Mouse (Mus musculus) frontal cortex, postnatal 36 days (tissue): ENCODE data around the gene Hcn2.

ENCODE experiments used
- DNase-seq, 2 experiments: peaks; one replicate each; pipeline ENCODE4 v3.0.0; 2022; ENCODE audit warnings: low spot score in 2 of 2

The Hcn2 gene

DNA sequence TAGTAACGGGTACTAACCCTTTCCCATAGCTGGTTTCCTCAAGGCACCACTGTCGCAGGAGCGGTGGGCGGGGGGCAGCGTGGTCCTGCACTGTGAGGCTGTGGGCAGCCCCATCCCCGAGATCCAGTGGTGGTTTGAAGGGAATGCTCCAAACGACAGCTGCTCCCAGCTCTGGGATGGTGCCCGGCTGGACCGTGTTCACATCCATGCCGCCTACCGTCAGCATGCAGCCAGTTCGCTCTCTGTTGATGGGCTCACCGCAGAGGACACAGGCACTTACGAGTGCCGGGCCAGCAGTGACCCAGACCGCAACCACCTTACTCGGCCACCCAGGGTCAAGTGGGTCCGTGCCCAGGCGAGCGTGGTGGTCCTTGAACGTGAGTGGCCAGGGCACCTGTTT is 7.8 kb upstream of the Hcn2 start:
- no peak for DNase-seq

DNA sequence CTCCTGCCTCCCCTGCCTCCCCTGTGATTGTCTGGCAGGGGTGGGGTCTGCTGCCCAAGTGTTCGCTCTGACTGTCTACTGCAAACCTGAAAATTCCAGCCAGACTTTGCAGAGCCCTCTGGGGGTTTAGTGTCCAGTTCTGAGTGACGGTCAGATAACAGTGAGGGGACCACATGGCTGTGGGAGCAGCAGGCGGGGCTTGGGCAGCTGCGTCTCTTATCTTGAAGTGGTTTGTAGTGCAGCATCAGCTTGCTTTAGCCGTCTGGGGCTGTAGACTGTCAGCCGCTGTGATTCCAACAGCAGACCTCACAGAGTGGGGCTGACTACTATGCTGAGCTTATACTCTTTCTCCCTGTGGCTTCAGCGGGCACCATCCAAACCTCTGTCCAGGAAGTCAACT is 7.1 kb upstream of the Hcn2 start:
- no peak for DNase-seq

- no peak for DNase-seq
Measured at GRCm38 (mm10) chr10:79712029-79712428, 4.4 kb upstream of the Hcn2 start.

- DNase-seq, result peak; percentile 80 to 84
Measured at GRCm38 (mm10) chr10:79712499-79713126, 3.8 kb upstream of the Hcn2 start.

- no peak for DNase-seq
Measured at GRCm38 (mm10) chr10:79713163-79713562, 3.3 kb upstream of the Hcn2 start.

DNA sequence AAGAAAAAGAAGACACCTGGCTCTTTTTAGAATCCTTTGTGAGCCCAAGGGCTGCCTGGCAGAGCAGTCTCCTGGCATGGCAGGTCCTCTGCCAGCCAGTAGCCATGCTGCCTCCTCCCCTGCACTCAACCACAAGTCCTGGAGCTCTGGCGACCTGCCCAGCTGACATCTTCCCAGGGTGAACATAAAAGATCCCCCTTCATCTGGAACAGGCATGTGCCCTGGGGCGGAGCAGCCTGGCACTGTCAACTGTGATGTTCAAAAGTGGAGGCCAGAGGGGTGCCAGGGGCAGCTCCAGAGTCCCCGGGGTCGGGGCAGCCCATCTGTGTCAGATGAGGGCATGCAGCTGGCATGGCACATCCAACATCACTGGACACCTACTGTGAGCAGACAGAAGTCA is 1.4 kb upstream of the Hcn2 start:
- DNase-seq, result no peak

- peak; percentile 54 to 64 for DNase-seq
Measured at GRCm38 (mm10) chr10:79716988-79717355, 538 bp downstream of the Hcn2 start.

GRCm38 (mm10) chr10:79717640-79718357 is 1.4 kb downstream of the Hcn2 start:
- DNase-seq, result no peak

DNA sequence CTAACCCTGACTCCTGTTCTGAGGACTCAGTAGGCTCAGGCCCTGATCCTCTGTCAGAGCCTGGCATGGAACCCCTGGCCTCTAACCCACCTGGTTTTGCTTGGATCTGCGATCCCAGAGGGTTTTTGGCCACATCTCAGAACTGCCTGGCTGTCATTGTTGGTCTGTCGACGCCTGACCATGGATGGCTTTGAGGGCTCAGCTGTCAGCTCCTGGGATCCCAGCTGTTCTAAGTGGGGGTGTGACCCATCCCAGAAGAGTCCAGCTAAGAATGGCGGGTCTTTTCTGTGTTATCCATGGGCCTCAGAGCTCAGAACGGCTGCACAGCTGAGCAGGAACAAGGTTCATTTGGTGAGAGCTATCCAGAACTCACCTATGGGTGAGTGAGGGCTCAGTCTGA is 4.7 kb downstream of the Hcn2 start:
- no peak for DNase-seq

DNA sequence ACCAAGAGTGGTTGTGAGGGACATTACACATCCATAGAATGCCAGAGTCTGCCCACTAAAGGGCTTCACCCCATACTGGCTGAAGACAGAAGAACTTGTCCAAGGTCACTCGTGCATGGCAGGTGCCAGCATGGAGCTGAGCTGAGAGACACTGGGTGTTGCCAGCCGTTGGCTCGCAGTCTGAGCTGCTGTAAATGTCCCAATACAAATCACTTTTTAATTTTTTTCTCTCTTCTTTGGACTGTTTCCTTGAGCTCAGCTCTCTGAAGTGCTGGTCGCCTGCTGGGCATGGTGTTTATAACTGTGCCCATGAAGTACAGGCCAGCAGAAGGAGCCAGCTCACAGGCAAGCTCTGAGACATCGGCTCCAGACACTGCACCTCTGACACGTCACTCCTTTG is 6.6 kb downstream of the Hcn2 start:
- DNase-seq, result no peak

DNA sequence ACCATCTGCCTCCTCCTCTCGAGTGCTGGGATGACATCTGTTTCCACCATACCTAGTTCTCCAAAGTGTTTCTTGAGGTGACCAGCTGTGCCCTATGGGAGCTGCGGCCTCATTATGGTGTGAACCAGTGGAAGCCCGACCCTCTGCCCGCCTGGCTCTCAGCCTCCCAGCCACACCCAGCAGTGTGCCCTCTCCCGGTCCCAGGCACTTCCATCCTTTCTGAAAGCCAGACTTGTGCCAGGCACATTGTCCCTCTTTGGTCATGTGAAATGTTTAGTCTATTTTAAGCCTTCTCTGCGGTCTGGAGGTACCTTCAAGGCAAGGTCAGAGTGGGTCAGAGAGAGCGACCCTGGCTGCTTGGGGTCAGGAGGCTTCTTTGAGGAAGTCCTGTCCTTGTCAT is 7.3 kb downstream of the Hcn2 start:
- no peak for DNase-seq

GRCm38 (mm10) chr10:79726090-79726489 is 9.7 kb downstream of the Hcn2 start:
- DNase-seq, result no peak

DNA sequence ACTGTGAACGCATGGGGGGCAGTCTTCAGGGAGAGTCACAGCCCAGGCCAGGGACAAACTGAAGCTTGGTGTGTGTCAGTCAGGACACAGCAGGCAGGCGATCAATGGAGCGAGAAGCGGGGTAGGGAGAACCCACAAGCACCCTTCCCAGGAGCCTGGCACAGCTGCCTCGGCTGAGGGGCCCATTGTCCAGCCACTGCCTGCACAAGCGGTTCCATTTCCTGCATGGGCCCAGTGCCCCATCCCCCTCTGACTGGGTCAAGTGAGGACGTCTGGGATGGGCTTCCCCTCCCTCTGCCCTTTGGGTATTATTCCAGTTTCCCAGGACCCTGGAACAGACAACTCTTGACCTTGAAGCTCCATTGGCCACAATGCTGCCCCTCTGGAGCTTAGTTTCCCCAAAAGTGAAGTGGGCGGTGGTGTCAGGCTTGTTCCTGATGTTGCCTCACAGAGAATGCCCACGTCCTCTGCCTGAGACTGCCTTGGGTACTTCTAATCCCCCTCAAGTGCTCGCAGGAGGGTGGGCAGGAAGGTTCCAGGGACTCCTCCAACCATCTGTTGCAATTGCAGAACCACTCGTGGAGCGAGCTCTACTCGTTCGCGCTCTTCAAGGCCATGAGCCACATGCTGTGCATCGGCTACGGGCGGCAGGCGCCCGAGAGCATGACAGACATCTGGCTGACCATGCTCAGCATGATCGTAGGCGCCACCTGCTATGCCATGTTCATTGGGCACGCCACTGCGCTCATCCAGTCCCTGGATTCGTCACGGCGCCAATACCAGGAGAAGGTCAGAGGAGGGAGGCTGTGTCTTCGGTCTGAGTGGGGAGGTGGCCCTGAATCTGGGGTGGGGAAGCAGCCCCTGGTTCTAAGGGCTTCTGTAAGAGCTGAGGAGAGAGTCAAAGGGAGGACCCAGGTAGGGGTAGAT is 12.2 kb downstream of the Hcn2 start:
- peak; percentile 58 to 69 for DNase-seq

- DNase-seq, result peak in 1 of 2 experiments; percentile 54
Measured at GRCm38 (mm10) chr10:79729357-79729965, 13.0 kb downstream of the Hcn2 start.

DNA sequence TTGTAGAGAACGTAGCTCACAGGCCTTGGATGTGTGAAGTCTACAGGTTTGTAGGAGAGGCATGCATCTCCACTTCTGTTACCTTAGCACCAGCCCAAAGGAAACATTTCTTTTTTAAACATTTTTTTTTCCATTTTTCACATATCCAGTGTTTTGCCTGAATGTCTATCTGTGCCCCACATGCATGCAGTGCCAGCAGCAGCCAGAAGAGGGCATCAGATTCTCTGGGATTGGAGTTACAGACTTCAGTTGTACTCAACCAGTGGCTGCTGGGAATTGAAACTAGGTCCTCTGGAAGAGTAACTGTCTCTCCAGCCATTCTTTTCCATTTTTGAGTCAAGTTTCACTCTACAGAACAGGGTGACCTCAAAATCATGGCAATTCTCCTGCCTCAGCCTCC is 16.1 kb downstream of the Hcn2 start:
- no peak for DNase-seq

- no peak for DNase-seq
Measured at GRCm38 (mm10) chr10:79733847-79734246, 17.4 kb downstream of the Hcn2 start.

DNA sequence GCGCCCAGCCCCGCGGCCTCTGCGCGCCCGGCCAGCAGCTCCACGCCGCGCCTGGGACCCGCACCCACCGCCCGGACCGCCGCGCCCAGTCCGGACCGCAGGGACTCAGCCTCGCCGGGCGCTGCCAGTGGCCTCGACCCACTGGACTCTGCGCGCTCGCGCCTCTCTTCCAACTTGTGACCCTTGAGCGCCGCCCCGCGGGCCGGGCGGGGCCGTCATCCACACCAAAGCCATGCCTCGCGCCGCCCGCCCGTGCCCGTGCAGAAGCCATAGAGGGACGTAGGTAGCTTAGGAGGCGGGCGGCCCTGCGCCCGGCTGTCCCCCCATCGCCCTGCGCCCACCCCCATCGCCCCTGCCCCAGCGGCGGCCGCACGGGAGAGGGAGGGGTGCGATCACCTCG is 18.9 kb downstream of the Hcn2 start:
- no peak for DNase-seq

GRCm38 (mm10) chr10:79736706-79737105 is 20.3 kb downstream of the Hcn2 start:
- no peak for DNase-seq

DNA sequence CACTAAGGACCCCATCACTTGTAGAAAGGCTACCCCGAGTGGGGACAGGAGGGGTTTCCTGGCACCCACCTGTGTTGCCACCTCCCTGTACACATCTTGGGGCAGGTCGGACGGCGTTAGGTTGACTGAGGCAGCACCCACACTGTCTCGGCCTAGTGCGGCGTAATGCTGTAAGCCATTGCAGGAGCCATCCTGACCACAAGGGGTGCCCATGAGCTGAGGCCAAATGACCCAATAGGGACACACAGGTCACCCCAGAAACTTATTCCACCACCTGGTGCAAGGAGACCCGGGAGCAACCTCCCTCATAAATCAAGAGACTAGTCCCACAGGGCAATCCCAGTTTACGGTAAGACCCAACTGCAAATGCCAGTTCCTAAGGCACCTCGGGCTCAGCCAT is 21.8 kb downstream of the Hcn2 start:
- DNase-seq, result no peak

GRCm38 (mm10) chr10:79739234-79739633 is 22.8 kb downstream of the Hcn2 start:
- no peak for DNase-seq

DNA sequence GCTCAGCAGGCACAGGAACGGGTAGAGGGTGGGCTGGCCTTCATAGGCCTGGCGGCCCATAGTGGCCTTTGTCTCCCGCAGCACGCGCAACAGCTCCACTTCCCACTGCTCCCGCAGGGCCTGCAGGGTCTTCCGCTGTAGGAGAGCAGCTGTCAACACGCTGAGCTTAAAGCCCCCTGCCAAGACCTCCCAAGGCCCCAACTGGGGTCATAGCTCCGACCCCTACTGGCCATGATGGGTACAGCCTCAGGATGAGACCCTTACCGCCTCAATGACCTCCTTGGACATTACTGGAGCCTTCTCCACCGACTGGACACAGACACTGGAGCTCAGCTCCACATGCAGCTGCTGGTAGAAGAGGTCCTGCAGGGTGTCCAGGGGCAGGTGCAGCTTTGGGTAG is 24.4 kb downstream of the Hcn2 start:
- no peak for DNase-seq

DNA sequence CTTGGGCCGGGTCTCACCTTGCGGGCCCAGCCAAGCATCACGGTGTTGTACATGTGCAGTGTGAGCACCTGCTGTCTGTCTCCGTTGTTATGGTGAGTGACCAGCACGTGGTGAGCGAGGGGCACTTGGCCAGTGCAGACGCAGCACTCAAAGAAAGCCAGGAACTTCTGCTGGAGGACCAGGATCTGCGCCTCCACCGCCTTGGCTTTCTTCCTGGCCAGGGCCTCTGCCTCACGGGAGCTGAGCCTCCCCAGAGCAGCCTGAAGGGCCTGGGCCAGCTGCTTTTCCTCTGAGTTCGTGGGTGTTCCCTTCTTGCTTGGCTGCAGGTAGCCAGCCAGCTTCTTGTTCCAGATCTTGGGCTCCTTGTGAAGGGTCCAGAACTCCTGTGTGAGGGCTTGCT is 26.7 kb downstream of the Hcn2 start:
- DNase-seq, result no peak
